10 mouse cellular contexts compared by ENCODE assay signal in genomic region chr13:44755434-44755833, GRCm38 (mm10). TPM values are rescaled to one million over a fixed set of nuclear protein-coding genes. Genes with fewer than 3 reads are reported as not detected.
DNase-seq lines count a peak whose midpoint lies in the region; ATAC-seq lines count a peak whose summit lies in the region.
"Had no signal": no experiment of that assay in that cellular context is flagged by ENCODE, and none has a peak within 500 bp of the region (broad histone marks: within the 10 kb centered on the region; RNA-seq: fewer than 3 reads in every experiment).

No protein-coding gene starts in this region.

- 27% methylated on average over 5 of the region's 5 CpGs for WGBS in intestine, embryonic 14.5 days
- WGBS in intestine, embryonic 16.5 days, result 24% methylated on average over 5 of the region's 5 CpGs
- WGBS in forebrain, embryonic 15.5 days, result 3% methylated on average over 5 of the region's 5 CpGs
- WGBS in midbrain, embryonic 13.5 days, result 1% methylated on average over 5 of the region's 5 CpGs

- no peak overlapping the region for H3K4me2 ChIP-seq in intestine, embryonic 14.5 days (ENCODE audit: low read length)
- no peak overlapping the region for H3K4me2 ChIP-seq in intestine, embryonic 16.5 days (ENCODE audit: low read depth, low read length)
- no peak overlapping the region for H3K4me2 ChIP-seq in forebrain, embryonic 15.5 days (replicated peaks)
- H3K4me2 ChIP-seq in midbrain, embryonic 13.5 days (replicated peaks), result no peak overlapping the region; the same call in 1 of the 2 replicates

- H3K9me3 ChIP-seq in intestine, embryonic 14.5 days (ENCODE audit: control insufficient read depth, low read length), result no peaks in the 10 kb centered on the region
- H3K9me3 ChIP-seq in intestine, embryonic 16.5 days (ENCODE audit: control insufficient read depth, low read length), result no peaks in the 10 kb centered on the region
- no peaks in the 10 kb centered on the region for H3K9me3 ChIP-seq in forebrain, embryonic 15.5 days
- no peaks in the 10 kb centered on the region for H3K9me3 ChIP-seq in midbrain, embryonic 13.5 days

- no peaks in the 10 kb centered on the region for H3K36me3 ChIP-seq in intestine, embryonic 14.5 days (ENCODE audit: control insufficient read depth, insufficient read depth, low read length)
- H3K36me3 ChIP-seq in intestine, embryonic 16.5 days (ENCODE audit: control insufficient read depth, insufficient read depth, low read length), result no peaks in the 10 kb centered on the region
- no peaks in the 10 kb centered on the region for H3K36me3 ChIP-seq in forebrain, embryonic 15.5 days
- no peaks in the 10 kb centered on the region for H3K36me3 ChIP-seq in midbrain, embryonic 13.5 days

- DNase-seq in intestine, embryonic 14.5 days (ENCODE audit: low spot score), result peak; percentile 47
- DNase-seq in brain, adult 2 months (ENCODE audit: low read depth, low spot score), result peak; percentile 42
- DNase-seq in adrenal gland, adult 18-20 months (ENCODE audit: low spot score in 2 of 2), result no peak
- DNase-seq in frontal cortex, adult 2 months (ENCODE audit: extremely low spot score in 1 of 2, low spot score in 1 of 2), result no peak
- DNase-seq in spleen, postnatal 4 days (ENCODE audit: low spot score in 2 of 2), result no peak
- DNase-seq: lung, postnatal 14 days; thymus, postnatal 14 days had no signal

- H3K4me3 ChIP-seq in intestine, embryonic 14.5 days (ENCODE audit: low read depth, low read length), result no peak overlapping the region
- H3K4me3 ChIP-seq in intestine, embryonic 16.5 days (ENCODE audit: low read length), result no peak overlapping the region
- H3K4me3 ChIP-seq in forebrain, embryonic 15.5 days, result no peak overlapping the region
- H3K4me3 ChIP-seq in midbrain, embryonic 13.5 days (replicated peaks), result no peak overlapping the region

- H3K27ac ChIP-seq in intestine, embryonic 14.5 days (ENCODE audit: low read depth), result no peak overlapping the region
- H3K27ac ChIP-seq in intestine, embryonic 16.5 days (ENCODE audit: low read length), result no peak overlapping the region
- H3K27ac ChIP-seq in forebrain, embryonic 15.5 days (replicated peaks), result peak overlapping the region; percentile 32
- peak overlapping the region; percentile 54 for H3K27ac ChIP-seq in midbrain, embryonic 13.5 days

- H3K4me1 ChIP-seq in intestine, embryonic 14.5 days (replicated peaks; ENCODE audit: control insufficient read depth, insufficient read depth, low read length), result peaks cover 10% of the 10 kb centered on the region
- peaks cover 11% of the 10 kb centered on the region; the same call in 1 of the 2 replicates for H3K4me1 ChIP-seq in intestine, embryonic 16.5 days (ENCODE audit: control insufficient read depth, insufficient read depth, low read length)
- peaks cover 44% of the 10 kb centered on the region for H3K4me1 ChIP-seq in forebrain, embryonic 15.5 days
- peaks cover 48% of the 10 kb centered on the region for H3K4me1 ChIP-seq in midbrain, embryonic 13.5 days (replicated peaks)

- no peaks in the 10 kb centered on the region for H3K27me3 ChIP-seq in intestine, embryonic 14.5 days (replicated peaks; ENCODE audit: control insufficient read depth, insufficient read depth, low read length)
- H3K27me3 ChIP-seq in intestine, embryonic 16.5 days (replicated peaks; ENCODE audit: control insufficient read depth, insufficient read depth, low read length), result no peaks in the 10 kb centered on the region
- H3K27me3 ChIP-seq in forebrain, embryonic 15.5 days, result no peaks in the 10 kb centered on the region
- H3K27me3 ChIP-seq in midbrain, embryonic 13.5 days, result no peaks in the 10 kb centered on the region

- ATAC-seq in intestine, embryonic 14.5 days (replicated peaks; ENCODE audit: low FRiP score, low TSS enrichment, low read depth), result no peak
- no peak for ATAC-seq in intestine, embryonic 16.5 days
- ATAC-seq in forebrain, embryonic 15.5 days (replicated peaks), result no peak
- peak; percentile 63; the same call in 1 of the 2 replicates for ATAC-seq in midbrain, embryonic 13.5 days

- no peak overlapping the region for H3K9ac ChIP-seq in intestine, embryonic 14.5 days (ENCODE audit: low read length)
- H3K9ac ChIP-seq in intestine, embryonic 16.5 days (ENCODE audit: low read depth, low read length), result no peak overlapping the region
- H3K9ac ChIP-seq in forebrain, embryonic 15.5 days (replicated peaks), result no peak overlapping the region
- H3K9ac ChIP-seq in midbrain, embryonic 13.5 days (replicated peaks), result no peak overlapping the region

RNA-seq across cellular contexts. Expression of gene Jarid2, which starts 26.2 kb away (rescaled TPM):
- 20.3 and 21.6 TPM in 2 replicates for polyA plus RNA-seq in intestine, embryonic 14.5 days (2014; fragmentation: Nextera tagmentation; extraction: Ambion mirVana)
- 19.2 and 22.0 TPM in 2 replicates for polyA plus RNA-seq in intestine, embryonic 16.5 days (2015; fragmentation: Nextera tagmentation; extraction: Ambion mirVana)
- 34.2 and 36.8 TPM in 2 replicates for polyA plus RNA-seq in forebrain, embryonic 15.5 days (2015; fragmentation: Nextera tagmentation; extraction: Ambion mirVana)
- 53.7 and 54.5 TPM in 2 replicates for polyA plus RNA-seq in midbrain, embryonic 13.5 days (2015; fragmentation: Nextera tagmentation; extraction: Ambion mirVana)
- total RNA-seq in adrenal gland, adult 18-20 months (2021), result 10 to 100 TPM; 17.7 to 51.9 TPM
- polyA plus RNA-seq in frontal cortex, adult 2 months (2012; rRNA removed), result 25.2 and 27.7 TPM in 2 replicates

Comparison
In these comparisons a context has a peak if more than half of its experiments do, and no peak if none do; other contexts are left out.
1. DNase-seq: peak in intestine, embryonic 14.5 days (single experiment) and brain, adult 2 months (single experiment); none in adrenal gland, adult 18-20 months (0 of 2), frontal cortex, adult 2 months (0 of 2) and spleen, postnatal 4 days (0 of 2).
2. H3K27ac ChIP-seq: peak in forebrain, embryonic 15.5 days (single experiment) and midbrain, embryonic 13.5 days (single experiment); none in intestine, embryonic 14.5 days (single experiment) and intestine, embryonic 16.5 days (single experiment).